Mouse (Mus musculus) limb, embryonic 13.5 days (tissue): ENCODE measurements at regions not wholly inside any gene's neighbourhood (a gene's known extent, or its start where the extent isn't known, plus 50 kb on each side); places are given as distances from the start of the nearest gene placed in this dataset.
"Not testable (repeated sequence)": the region's sequence is repeated elsewhere in the genome, so short reads cannot be mapped to it uniquely, and the experiment has no call there.

Source experiments
- ATAC-seq: fragments of 200-750 bp; cut with Nextera tagmentation; 2 replicates; pipeline ENCODE4 v1.8.0; 2017; ENCODE audit warnings: low read depth, moderate number of reproducible peaks, moderate TSS enrichment; ENCODE audit not compliant: low FRiP score
- H3K27ac ChIP-seq: fragments of 300-500 bp; sonication (generic); 2 replicates; pipeline ENCODE4 v1.5.1; 2015; ENCODE audit warnings: inconsistent platforms, mild to moderate bottlenecking, moderate library complexity
- H3K27me3 ChIP-seq: fragments of 300-500 bp; sonication (generic); 2 replicates; pipeline ENCODE4 v1.6.1; 2015; ENCODE audit warnings: mild to moderate bottlenecking, inconsistent platforms
- H3K36me3 ChIP-seq: fragments of 300-500 bp; sonication (generic); 2 replicates; pipeline ENCODE4 v1.6.1; 2015; ENCODE audit warnings: inconsistent platforms, mild to moderate bottlenecking, moderate library complexity
- H3K4me1 ChIP-seq: fragments of 300-500 bp; sonication (generic); 2 replicates; pipeline ENCODE4 v1.6.1; 2015; ENCODE audit warnings: inconsistent platforms
- H3K4me2 ChIP-seq: fragments of 300-500 bp; sonication (generic); replicated peaks from 2 replicates; pipeline ENCODE4 v1.6.1; 2015; ENCODE audit warnings: inconsistent platforms, mild to moderate bottlenecking, moderate library complexity
- H3K4me3 ChIP-seq: fragments of 300-500 bp; sonication (generic); 2 replicates; pipeline ENCODE4 v1.5.1; 2015; ENCODE audit warnings: moderate library complexity, mild to moderate bottlenecking, inconsistent platforms
- H3K9ac ChIP-seq: fragments of 300-500 bp; sonication (generic); 2 replicates; pipeline ENCODE4 v1.6.1; 2015; ENCODE audit warnings: mild to moderate bottlenecking, inconsistent platforms
- H3K9me3 ChIP-seq: fragments of 300-500 bp; sonication (generic); 2 replicates; pipeline ENCODE4 v1.6.1; 2016; ENCODE audit warnings: inconsistent platforms
- WGBS: fragments of 180-500 bp; shearing (Covaris S2); methylation state at CpG from one replicate; pipeline ENCODE4 v1.1.7; 2015; 5-methylcytosine and 5-hydroxymethylcytosine counted together

GRCm38 (mm10) chr17:50346451-50347192 is 53.2 kb upstream of the Dazl start:
- H3K4me2 ChIP-seq, result no peak overlapping the region
- ATAC-seq, result no peak
- H3K4me3 ChIP-seq, result no peak overlapping the region
- H3K36me3 ChIP-seq, result no peaks in the 10 kb centered on the region
- 90% methylated on average over 7 of the region's 7 CpGs for WGBS
- H3K27me3 ChIP-seq, result no peaks in the 10 kb centered on the region
- H3K9ac ChIP-seq, result no peak overlapping the region
- no peak overlapping the region for H3K27ac ChIP-seq
- peaks cover 3% of the 10 kb centered on the region; the same call in 1 of the 2 replicates for H3K4me1 ChIP-seq
- H3K9me3 ChIP-seq, result no peaks in the 10 kb centered on the region

- H3K4me3 ChIP-seq, H3K27ac ChIP-seq, H3K4me2 ChIP-seq, H3K9me3 ChIP-seq, H3K36me3 ChIP-seq, ATAC-seq, H3K9ac ChIP-seq, H3K27me3 ChIP-seq, H3K4me1 ChIP-seq: not testable (repeated sequence)
- 63% methylated on average over 2 of the region's 2 CpGs for WGBS
Measured at GRCm38 (mm10) chr17:50353818-50354217, 60.4 kb upstream of the Dazl start.

- no peak overlapping the region for H3K4me2 ChIP-seq
- no peak overlapping the region for H3K4me3 ChIP-seq
- no peak overlapping the region for H3K27ac ChIP-seq
- H3K27me3 ChIP-seq, result no peaks in the 10 kb centered on the region
- WGBS, result 82% methylated on average over 6 of the region's 6 CpGs
- no peak overlapping the region for H3K9ac ChIP-seq
- no peaks in the 10 kb centered on the region for H3K4me1 ChIP-seq
- no peak for ATAC-seq
- no peaks in the 10 kb centered on the region for H3K9me3 ChIP-seq
- H3K36me3 ChIP-seq, result no peaks in the 10 kb centered on the region
Measured at GRCm38 (mm10) chr17:50354357-50354756, 60.9 kb upstream of the Dazl start.

GRCm38 (mm10) chr17:50361657-50362233 is 68.3 kb upstream of the Dazl start:
- 82% methylated on average over 9 of the region's 9 CpGs for WGBS
- H3K27me3 ChIP-seq, result no peaks in the 10 kb centered on the region
- H3K27ac ChIP-seq, result no peak overlapping the region
- H3K4me3 ChIP-seq, result no peak overlapping the region
- H3K36me3 ChIP-seq, result no peaks in the 10 kb centered on the region
- no peak overlapping the region for H3K4me2 ChIP-seq
- no peak for ATAC-seq
- no peak overlapping the region for H3K9ac ChIP-seq
- H3K4me1 ChIP-seq, result no peaks in the 10 kb centered on the region
- H3K9me3 ChIP-seq, result no peaks in the 10 kb centered on the region

DNA sequence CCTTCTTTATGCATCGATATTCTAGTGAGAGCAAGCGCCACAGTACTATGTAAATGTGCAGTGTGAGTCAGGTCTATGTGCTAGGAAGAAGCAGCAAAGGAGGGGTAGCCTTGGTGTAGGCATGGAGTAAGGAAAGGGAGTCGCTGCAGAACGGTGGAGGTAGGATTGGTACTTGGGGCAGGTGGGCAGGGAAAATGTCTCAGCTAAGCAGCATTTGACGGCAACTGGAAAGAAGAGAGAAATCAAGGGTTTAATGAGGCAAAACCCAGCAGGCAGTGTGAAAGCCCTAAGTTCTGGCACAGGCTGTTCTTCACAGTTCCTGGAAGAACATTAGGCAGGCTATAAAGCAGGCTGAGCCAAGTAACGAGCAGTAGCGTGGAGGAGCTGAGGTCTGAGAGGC is 72.0 kb upstream of the Dazl start:
- no peak overlapping the region for H3K27ac ChIP-seq
- H3K4me2 ChIP-seq, result no peak overlapping the region
- H3K36me3 ChIP-seq, result no peaks in the 10 kb centered on the region
- ATAC-seq, result no peak
- H3K9ac ChIP-seq, result no peak overlapping the region
- 64% methylated on average over 7 of the region's 7 CpGs for WGBS
- H3K4me1 ChIP-seq, result no peaks in the 10 kb centered on the region
- no peaks in the 10 kb centered on the region for H3K27me3 ChIP-seq
- H3K4me3 ChIP-seq, result no peak overlapping the region
- H3K9me3 ChIP-seq, result no peaks in the 10 kb centered on the region

GRCm38 (mm10) chr17:50366181-50366580 is 72.7 kb upstream of the Dazl start:
- WGBS, result 71% methylated on average over 5 of the region's 5 CpGs
- no peaks in the 10 kb centered on the region for H3K9me3 ChIP-seq
- no peak for ATAC-seq
- H3K27ac ChIP-seq, result no peak overlapping the region
- H3K36me3 ChIP-seq, result no peaks in the 10 kb centered on the region
- H3K4me2 ChIP-seq, result no peak overlapping the region
- H3K27me3 ChIP-seq, result no peaks in the 10 kb centered on the region
- H3K4me3 ChIP-seq, result no peak overlapping the region
- no peaks in the 10 kb centered on the region for H3K4me1 ChIP-seq
- no peak overlapping the region for H3K9ac ChIP-seq

GRCm38 (mm10) chr17:50369216-50369875 is 75.9 kb upstream of the Dazl start:
- H3K4me3 ChIP-seq, result no peak overlapping the region
- no peak for ATAC-seq
- 83% methylated on average over 6 of the region's 6 CpGs for WGBS
- no peaks in the 10 kb centered on the region for H3K4me1 ChIP-seq
- H3K9ac ChIP-seq, result no peak overlapping the region
- H3K27ac ChIP-seq, result no peak overlapping the region
- no peaks in the 10 kb centered on the region for H3K27me3 ChIP-seq
- no peaks in the 10 kb centered on the region for H3K9me3 ChIP-seq
- H3K4me2 ChIP-seq, result no peak overlapping the region
- H3K36me3 ChIP-seq, result no peaks in the 10 kb centered on the region

GRCm38 (mm10) chr17:50370484-50370883 is 77.0 kb upstream of the Dazl start:
- Histone ChIP-seq H3K9me3 (no peaks in the 10 kb centered on the region), H3K27ac (no peak overlapping the region), H3K27me3 (no peaks in the 10 kb centered on the region), H3K4me3 (no peak overlapping the region), H3K36me3 (no peaks in the 10 kb centered on the region), H3K4me1 (no peaks in the 10 kb centered on the region), H3K9ac (no peak overlapping the region), H3K4me2 (no peak overlapping the region)
- no peak for ATAC-seq
- WGBS, result 94% methylated on average over 1 of the region's 1 CpGs

DNA sequence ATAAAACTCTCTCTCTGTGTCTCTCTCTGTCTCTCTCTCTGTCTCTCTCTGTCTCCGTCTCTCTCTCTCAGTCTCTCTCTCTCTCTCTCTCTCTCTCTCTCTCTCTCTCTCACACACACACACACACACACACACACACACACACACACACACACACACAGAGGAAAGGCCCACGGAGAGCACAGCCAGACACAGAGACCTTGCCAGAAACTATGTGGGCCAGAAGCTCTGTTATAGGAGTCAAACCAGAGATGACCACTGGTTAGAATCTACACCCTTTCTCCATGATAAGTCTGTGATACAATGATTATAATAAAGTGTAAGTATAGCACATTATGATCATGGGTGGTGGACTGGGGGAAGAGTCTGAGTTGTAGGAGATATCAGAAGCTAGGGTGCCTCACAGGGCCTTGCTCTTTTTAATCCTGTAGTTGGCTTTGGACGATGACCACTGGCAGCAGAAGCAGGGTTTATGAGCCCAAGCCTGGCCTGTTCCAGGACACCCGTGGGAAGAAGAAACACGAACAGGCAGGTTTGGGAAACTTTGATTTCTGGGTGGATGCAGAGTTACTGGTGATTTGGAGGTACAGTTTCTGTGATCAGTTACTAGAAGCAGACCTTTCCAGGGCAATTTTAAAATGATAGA is 80.2 kb upstream of the Dazl start:
- Histone ChIP-seq H3K9me3 (no peaks in the 10 kb centered on the region), H3K4me3 (no peak overlapping the region), H3K4me2 (no peak overlapping the region), H3K9ac (no peak overlapping the region), H3K36me3 (no peaks in the 10 kb centered on the region), H3K27ac (no peak overlapping the region), H3K4me1 (no peaks in the 10 kb centered on the region), H3K27me3 (no peaks in the 10 kb centered on the region)
- ATAC-seq, result no peak
- 72% methylated on average over 5 of the region's 5 CpGs for WGBS

DNA sequence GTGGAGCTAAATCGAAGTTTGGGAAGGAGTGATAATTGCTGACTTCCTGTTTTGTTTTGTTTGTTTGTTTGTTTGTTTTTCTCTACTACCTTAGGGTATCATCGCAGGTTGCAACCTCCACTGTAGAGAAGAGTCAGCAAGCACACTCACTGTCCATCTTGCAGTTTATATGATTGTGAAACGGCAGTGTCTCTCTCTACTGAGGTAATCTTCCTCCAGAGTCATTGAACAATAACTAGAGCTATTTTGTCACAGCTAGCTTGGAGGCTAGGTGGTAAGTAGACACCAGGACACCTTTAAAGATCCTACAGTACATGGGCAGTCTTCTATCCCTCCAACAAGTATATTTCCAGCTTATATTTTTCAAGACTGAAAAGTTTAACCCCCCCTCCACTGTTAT is 82.0 kb upstream of the Dazl start:
- H3K4me3 ChIP-seq, result no peak overlapping the region
- no peak for ATAC-seq
- no peak overlapping the region for H3K27ac ChIP-seq
- 77% methylated on average over 3 of the region's 3 CpGs for WGBS
- H3K4me1 ChIP-seq, result no peaks in the 10 kb centered on the region
- H3K9me3 ChIP-seq, result no peaks in the 10 kb centered on the region
- no peaks in the 10 kb centered on the region for H3K36me3 ChIP-seq
- H3K9ac ChIP-seq, result no peak overlapping the region
- H3K27me3 ChIP-seq, result no peaks in the 10 kb centered on the region
- H3K4me2 ChIP-seq, result no peak overlapping the region

DNA sequence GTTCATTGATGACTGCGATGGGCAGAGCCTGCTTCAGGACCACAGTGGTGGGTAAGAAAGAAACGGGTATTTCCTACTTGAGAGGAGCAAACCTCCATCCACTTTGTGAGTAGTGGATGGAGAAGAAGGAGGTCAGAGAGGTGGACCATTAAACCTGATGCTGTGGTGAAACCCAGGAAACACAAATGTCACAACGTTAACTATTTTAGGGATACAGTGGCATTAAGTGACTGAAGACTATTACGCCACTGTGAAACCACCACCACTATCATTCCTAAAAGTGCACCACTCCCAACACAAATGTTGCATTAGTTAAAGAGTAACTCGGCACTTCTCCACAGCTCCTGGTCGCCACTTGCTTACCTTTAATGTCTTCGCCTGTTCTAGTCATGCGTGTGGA is 83.3 kb upstream of the Dazl start:
- 94% methylated on average over 8 of the region's 8 CpGs for WGBS
- no peak overlapping the region for H3K4me2 ChIP-seq

GRCm38 (mm10) chr17:50378141-50378727 is 84.8 kb upstream of the Dazl start:
- Histone ChIP-seq H3K4me1 (no peaks in the 10 kb centered on the region), H3K9ac (no peak overlapping the region), H3K4me2 (no peak overlapping the region), H3K36me3 (no peaks in the 10 kb centered on the region), H3K27me3 (no peaks in the 10 kb centered on the region), H3K4me3 (no peak overlapping the region), H3K27ac (no peak overlapping the region), H3K9me3 (no peaks in the 10 kb centered on the region)
- WGBS, result 96% methylated on average over 3 of the region's 3 CpGs
- ATAC-seq, result no peak

More for the DNA sequence above, 83.3 kb upstream of the Dazl start:
- Histone ChIP-seq H3K4me1 (no peaks in the 10 kb centered on the region), H3K27me3 (no peaks in the 10 kb centered on the region), H3K36me3 (no peaks in the 10 kb centered on the region), H3K9me3 (no peaks in the 10 kb centered on the region), H3K4me3 (no peak overlapping the region), H3K27ac (no peak overlapping the region), H3K9ac (no peak overlapping the region)
- no peak for ATAC-seq
